Mouse (Mus musculus) liver, postnatal 0 days (tissue): ENCODE data around the gene Cbwd1. TPM values are rescaled to one million over a fixed set of nuclear protein-coding genes. Genes with fewer than 3 reads are reported as not detected.
A peak's percentile ranks its signal among the peaks of the same experiment; 100 is the strongest.

Source experiments
- ATAC-seq: fragments of 200-750 bp; cut with Nextera tagmentation; 2 replicates; pipeline ENCODE4 v1.8.0; 2017; ENCODE audit warnings: mild to moderate bottlenecking, moderate library complexity
- DNase-seq: peaks from one replicate; pipeline ENCODE4 v3.0.0-alpha.2; 2016
- H3K27ac ChIP-seq: fragments of 300-500 bp; sonication (generic); 2 replicates; pipeline ENCODE4 v1.5.1; 2014; ENCODE audit warnings: antibody characterized with exemption, moderate library complexity, mild to moderate bottlenecking, low read depth
- H3K27me3 ChIP-seq: fragments of 300-500 bp; sonication (generic); 2 replicates; pipeline ENCODE4 v1.6.1; 2014; ENCODE audit warnings: low read length, control low read depth, mixed read lengths; ENCODE audit not compliant: insufficient read depth
- H3K36me3 ChIP-seq: fragments of 300-500 bp; sonication (generic); replicated peaks from 2 replicates; pipeline ENCODE4 v1.6.1; 2014; ENCODE audit warnings: mild to moderate bottlenecking, control low read depth, low read length, moderate library complexity, mixed read lengths; ENCODE audit not compliant: insufficient read depth
- H3K4me1 ChIP-seq: fragments of 300-500 bp; sonication (generic); 2 replicates; pipeline ENCODE4 v1.6.1; 2014; ENCODE audit warnings: antibody characterized with exemption, mild to moderate bottlenecking, control low read depth; ENCODE audit not compliant: insufficient read depth
- H3K4me2 ChIP-seq: fragments of 300-500 bp; sonication (generic); 2 replicates; pipeline ENCODE4 v1.6.1; 2014; ENCODE audit warnings: low read depth, mild to moderate bottlenecking, low read length, moderate library complexity, mixed read lengths
- H3K4me3 ChIP-seq: fragments of 300-500 bp; sonication (generic); 2 replicates; pipeline ENCODE4 v1.5.1; 2014; ENCODE audit warnings: low read depth, low read length
- H3K9ac ChIP-seq: fragments of 300-500 bp; sonication (generic); replicated peaks from 2 replicates; pipeline ENCODE4 v1.6.1; 2014; ENCODE audit warnings: mild to moderate bottlenecking, moderate library complexity
- H3K9me3 ChIP-seq: fragments of 300-500 bp; sonication (generic); 2 replicates; pipeline ENCODE4 v1.6.1; 2016; ENCODE audit warnings: mild to moderate bottlenecking, control low read depth, low read length, mixed read lengths
- CTCF ChIP-seq: sonication (generic); IDR thresholded peaks from 2 replicates; pipeline ENCODE4 v1.5.1; 2016; ENCODE audit warnings: antibody characterized with exemption, low read depth
- EP300 ChIP-seq: IDR thresholded peaks from 2 replicates; pipeline ENCODE4 v1.6.1; 2016; ENCODE audit warnings: antibody characterized with exemption, low read depth, mild to moderate bottlenecking
- WGBS: fragments of 180-500 bp; shearing (Covaris S2); extraction: QIAGEN DNeasy Blood & Tissue Kit; methylation state at CpG from one replicate; pipeline ENCODE4 v1.1.7; 2014; ENCODE audit not compliant: insufficient replicate concordance; 5-methylcytosine and 5-hydroxymethylcytosine counted together
- polyA plus RNA-seq: library from polyadenylated mRNA; unstranded; fragments of >200 nt; fragmentation: Nextera tagmentation; extraction: Ambion mirVana; gene quantifications from 2 replicates; pipeline ENCODE4 v1.2.1, GENCODE M21; 2015

The Cbwd1 gene
- polyA plus RNA-seq, 1 experiment from 2014 or later: 7.0 TPM

DNA sequence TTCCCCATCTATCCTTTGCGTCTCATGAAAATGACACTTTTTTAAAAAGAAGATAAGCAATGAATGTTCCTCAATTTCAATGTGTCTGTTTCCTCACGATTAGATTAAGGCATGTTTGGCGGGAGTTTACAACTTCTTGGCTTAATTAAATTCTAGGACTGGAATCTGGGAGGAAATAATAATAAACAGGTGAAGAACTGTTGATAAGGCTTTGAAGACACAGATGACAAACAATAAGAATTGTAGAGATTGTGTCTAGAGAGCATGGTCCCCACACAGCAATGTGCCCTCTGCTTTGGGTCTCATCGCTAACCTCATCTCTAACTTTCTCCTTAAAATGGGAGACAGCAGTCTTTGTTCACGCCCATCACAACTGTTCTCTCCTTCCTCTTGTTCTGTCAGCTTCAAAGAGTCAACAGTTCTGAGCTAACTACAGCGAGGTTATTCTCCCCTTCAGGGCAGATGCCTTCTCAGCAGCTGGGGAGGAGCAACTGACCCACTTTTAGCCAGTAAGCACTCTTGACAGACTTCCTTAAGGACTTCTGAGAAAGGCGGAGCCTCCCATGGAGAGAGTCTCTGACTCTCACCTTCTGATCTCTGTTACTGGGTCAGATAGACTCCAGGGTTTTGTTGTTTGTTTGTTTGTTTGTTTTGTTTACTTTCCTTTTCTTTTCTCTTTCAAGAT is 28.9 kb upstream of the Cbwd1 start:
- no peaks in the 10 kb centered on the region for H3K36me3 ChIP-seq
- no peak for DNase-seq
- H3K9ac ChIP-seq: no peak overlapping the region
- no peak overlapping the region for H3K4me3 ChIP-seq
- 34% methylated on average over 7 of the region's 7 CpGs for WGBS
- H3K27me3 ChIP-seq: no peaks in the 10 kb centered on the region
- H3K4me2 ChIP-seq: peak overlapping the region; percentile 27; the same call in 1 of the 2 replicates
- no peaks in the 10 kb centered on the region for H3K9me3 ChIP-seq
- H3K27ac ChIP-seq: peak overlapping the region; percentile 49; the same call in 1 of the 2 replicates
- peak; percentile 37 for ATAC-seq
- TF ChIP-seq CTCF (no peak), EP300 (peak; percentile 89)
- H3K4me1 ChIP-seq: peaks cover 18% of the 10 kb centered on the region

DNA sequence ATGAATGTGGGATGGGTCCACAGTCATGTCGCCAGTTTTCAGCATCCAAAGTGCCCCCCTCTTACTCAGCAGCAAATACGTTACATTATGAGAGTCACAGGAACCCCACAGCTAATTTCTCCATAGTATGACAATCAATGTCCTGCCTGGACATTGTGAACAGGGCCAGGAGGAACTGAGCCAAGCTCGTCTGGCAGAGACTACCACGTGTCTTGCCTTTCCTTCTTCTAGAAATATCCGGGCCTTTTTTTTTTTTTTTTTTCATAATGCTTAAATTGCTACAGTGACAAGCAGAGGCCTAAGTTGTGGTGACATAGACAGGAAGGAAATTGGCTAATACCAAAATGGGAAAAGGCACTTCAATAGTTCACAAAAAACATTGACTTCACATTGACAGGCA is 27.4 kb upstream of the Cbwd1 start:
- DNase-seq: no peak
- no peak overlapping the region for H3K9ac ChIP-seq
- TF ChIP-seq CTCF: no peak
- TF ChIP-seq EP300: no peak
- H3K27me3 ChIP-seq: no peaks in the 10 kb centered on the region
- peak; percentile 50 for ATAC-seq
- no peaks in the 10 kb centered on the region for H3K36me3 ChIP-seq
- H3K4me1 ChIP-seq: peaks cover 12% of the 10 kb centered on the region
- 43% methylated on average over 5 of the region's 5 CpGs for WGBS
- H3K4me3 ChIP-seq: no peak overlapping the region
- H3K4me2 ChIP-seq: no peak overlapping the region
- no peaks in the 10 kb centered on the region for H3K9me3 ChIP-seq
- 0 out of 2 replicates have a peak overlapping the region, but pooled peaks have one; percentile 24 for H3K27ac ChIP-seq

- ATAC-seq: no peak
- peak overlapping the region; percentile 51; the same call in 1 of the 2 replicates for H3K27ac ChIP-seq
- TF ChIP-seq CTCF: no peak
- TF ChIP-seq EP300: no peak
- DNase-seq: no peak
- WGBS: 43% methylated on average over 4 of the region's 4 CpGs
- H3K4me2 ChIP-seq: no peak overlapping the region
- H3K27me3 ChIP-seq: no peaks in the 10 kb centered on the region
- no peaks in the 10 kb centered on the region for H3K9me3 ChIP-seq
- peaks cover 12% of the 10 kb centered on the region for H3K4me1 ChIP-seq
- no peak overlapping the region for H3K4me3 ChIP-seq
- H3K36me3 ChIP-seq: no peaks in the 10 kb centered on the region
- no peak overlapping the region for H3K9ac ChIP-seq
Measured at GRCm38 (mm10) chr19:24987355-24987754, 25.9 kb upstream of the Cbwd1 start.

- ATAC-seq: no peak
- no peak for DNase-seq
- Histone ChIP-seq H3K4me1 (peaks cover 7% of the 10 kb centered on the region; the same call in 1 of the 2 replicates), H3K4me3 (no peak overlapping the region), H3K36me3 (no peaks in the 10 kb centered on the region), H3K27ac (no peak overlapping the region), H3K9me3 (no peaks in the 10 kb centered on the region), H3K4me2 (no peak overlapping the region), H3K9ac (no peak overlapping the region), H3K27me3 (no peaks in the 10 kb centered on the region)
- TF ChIP-seq CTCF: no peak
- TF ChIP-seq EP300: no peak
- 87% methylated on average over 2 of the region's 2 CpGs for WGBS
Measured at GRCm38 (mm10) chr19:24985045-24985444, 23.6 kb upstream of the Cbwd1 start.

- Histone ChIP-seq H3K27ac (no peak overlapping the region), H3K4me2 (no peak overlapping the region), H3K9ac (no peak overlapping the region), H3K27me3 (no peaks in the 10 kb centered on the region), H3K4me3 (no peak overlapping the region), H3K9me3 (no peaks in the 10 kb centered on the region), H3K36me3 (no peaks in the 10 kb centered on the region), H3K4me1 (peaks cover 10% of the 10 kb centered on the region)
- whole genome bisulfite sequencing: 59% methylated on average over 7 of the region's 7 CpGs
- TF ChIP-seq CTCF (no peak), EP300 (no peak)
- ATAC-seq (no peak), DNase-seq (no peak)
Measured at GRCm38 (mm10) chr19:24983857-24984498, 22.6 kb upstream of the Cbwd1 start.

- no peaks in the 10 kb centered on the region for H3K27me3 ChIP-seq
- no peak overlapping the region for H3K27ac ChIP-seq
- no peak for DNase-seq
- TF ChIP-seq EP300 (no peak), CTCF (no peak)
- H3K4me3 ChIP-seq: no peak overlapping the region
- no peaks in the 10 kb centered on the region for H3K36me3 ChIP-seq
- 80% methylated on average over 4 of the region's 4 CpGs for WGBS
- H3K4me1 ChIP-seq: peaks cover 6% of the 10 kb centered on the region
- H3K4me2 ChIP-seq: no peak overlapping the region
- no peaks in the 10 kb centered on the region for H3K9me3 ChIP-seq
- ATAC-seq: no peak
- no peak overlapping the region for H3K9ac ChIP-seq
Measured at GRCm38 (mm10) chr19:24983050-24983449, 21.6 kb upstream of the Cbwd1 start.
